Mouse (Mus musculus) Patski (cell line): ENCODE data around the gene Rpusd1. TPM values are rescaled to one million over a fixed set of nuclear protein-coding genes. Genes with fewer than 3 reads are reported as not detected.

Experiments
- ATAC-seq: fragments of 100-300 bp; one replicate; pipeline ENCODE4 v1.8.0; 2021
- CTCF ChIA-PET: fragments of 350-600 bp; sonication (Branson Sonifier 250); formaldehyde crosslinking; loops from one replicate; lab custom pipeline; 2022; ENCODE audit warnings: inconsistent platforms; lab: Charles Lee
- POLR2A ChIA-PET: fragments of 350-600 bp; sonication (Branson Sonifier 250); formaldehyde crosslinking; loops from one replicate; lab custom pipeline; 2022; ENCODE audit warnings: antibody characterized with exemption, inconsistent platforms; lab: Charles Lee
- DNase-seq: peaks from one replicate; pipeline ENCODE4 v3.0.0-alpha.2; 2011; ENCODE audit warnings: low read depth, low spot score
- H3K27me3 ChIP-seq: fragments of 371-371 bp; one replicate; pipeline ENCODE4 v1.5.1; 2021
- CTCF ChIP-seq: fragments of 100-300 bp; IDR thresholded peaks from one replicate; pipeline ENCODE4 v1.5.1; 2021
- in situ Hi-C: fragments of 300-500 bp; cut with MboI; formaldehyde crosslinking; loops from 3 replicates; pipeline ENCODE4 v1.11.1; 2018; ENCODE audit warnings: low pct_unique_long_range_greater_than_20kb, mixed read lengths
- polyA plus RNA-seq: library from polyadenylated mRNA; unstranded; gene quantifications from one replicate; pipeline ENCODE4 v1.2.3, GENCODE M21; 2021

The Rpusd1 gene
- polyA plus RNA-seq, 1 experiment from 2014 or later, result 18.5 TPM

DNA sequence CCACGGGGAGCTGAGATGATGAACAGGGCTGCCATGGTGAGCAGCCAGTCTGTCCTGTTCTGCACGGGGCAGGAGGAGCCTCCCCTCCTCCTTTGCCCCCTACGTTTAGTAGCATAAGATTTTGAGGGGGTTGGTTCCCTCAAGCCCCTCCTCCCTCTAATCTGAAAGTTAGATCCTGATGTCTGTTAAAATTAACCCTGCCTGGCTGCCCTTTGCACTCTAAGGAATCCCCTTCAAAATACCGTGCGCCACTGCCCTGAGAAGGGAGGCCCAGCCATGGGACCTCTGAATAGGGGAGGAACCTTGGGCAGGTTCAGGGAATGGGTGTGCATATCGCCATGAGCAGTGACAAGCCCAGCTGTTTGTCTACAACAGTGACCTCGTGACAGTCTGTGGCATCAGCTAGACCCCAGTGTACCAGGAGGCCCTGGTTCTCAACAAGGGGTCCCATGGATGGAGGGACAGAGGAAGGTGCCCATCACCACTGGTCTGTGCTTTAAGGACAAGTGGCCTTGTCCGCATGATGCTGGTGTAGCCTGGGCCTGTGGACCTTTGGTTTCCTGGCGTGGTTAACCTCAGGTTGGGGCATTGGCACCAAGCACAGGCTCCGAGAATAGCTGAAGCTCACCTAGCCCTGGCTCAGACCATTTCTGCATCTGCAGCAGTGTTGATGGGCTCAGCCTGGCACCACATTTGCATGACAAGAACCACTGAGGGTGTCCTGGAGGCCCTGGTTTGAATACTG, 48.0 kb downstream of the Rpusd1 start:
- CTCF ChIA-PET, result interaction anchor here (2.7 kb wide), 1 partner anchor 26 kb away, joined by 11 read pairs; no protein-coding TSS in a partner anchor
- no peak for DNase-seq
- no peaks in the 10 kb centered on the region for H3K27me3 ChIP-seq
- POLR2A ChIA-PET, result no interaction called here
- no peak for TF ChIP-seq CTCF
- in situ Hi-C loops, result no loop called here
- no peak for ATAC-seq

GRCm38 (mm10) chr17:25777948-25778347, 50.5 kb downstream of the Rpusd1 start:
- ChIA-PET POLR2A (interaction anchor here (1.0 kb wide), 1 partner anchor 15 kb away, joined by 3 read pairs; the partner anchor contains the start of gene Fam173a), CTCF (no interaction called here)
- in situ Hi-C loops, result no loop called here
- no peak for TF ChIP-seq CTCF
- no peak for DNase-seq
- ATAC-seq, result no peak
- H3K27me3 ChIP-seq, result no peaks in the 10 kb centered on the region

Other genes with a start within 250 kb of the Rpusd1 start
- gene Sstr5, start 230.4 kb upstream of the Rpusd1 start, polyA plus RNA-seq, result not detected
- 16.7 TPM for gene Sox8, start 157.0 kb upstream of the Rpusd1 start, polyA plus RNA-seq
- gene Lmf1, start 148.6 kb upstream of the Rpusd1 start, polyA plus RNA-seq, result 40.2 TPM
- not detected for gene Gng13, start 10.5 kb upstream of the Rpusd1 start, polyA plus RNA-seq
- 13.0 TPM for gene Chtf18, start 251 bp upstream of the Rpusd1 start, polyA plus RNA-seq
- gene Mslnl, start 8.4 kb downstream of the Rpusd1 start, polyA plus RNA-seq, result not detected
- 0.99 TPM for gene Msln, start 26.7 kb downstream of the Rpusd1 start, polyA plus RNA-seq
- 44.9 TPM for gene Narfl, start 46.1 kb downstream of the Rpusd1 start, polyA plus RNA-seq
- gene Haghl, start 58.0 kb downstream of the Rpusd1 start, polyA plus RNA-seq, result 108 TPM
- gene Ccdc78, start 58.9 kb downstream of the Rpusd1 start, polyA plus RNA-seq, result 0.30 TPM
- 73.5 TPM for gene Fam173a, start 65.2 kb downstream of the Rpusd1 start, polyA plus RNA-seq
- 0.09 TPM for gene AC134908.4, start 68.0 kb downstream of the Rpusd1 start, polyA plus RNA-seq
- gene Metrn, start 69.5 kb downstream of the Rpusd1 start, polyA plus RNA-seq, result 39.8 TPM
- gene Fbxl16, start 81.4 kb downstream of the Rpusd1 start, polyA plus RNA-seq, result 4.0 TPM
- gene Wdr24, start 96.0 kb downstream of the Rpusd1 start, polyA plus RNA-seq, result 29.9 TPM
- 22.9 TPM for gene Jmjd8, start 101.2 kb downstream of the Rpusd1 start, polyA plus RNA-seq
- 188 TPM for gene Stub1, start 105.7 kb downstream of the Rpusd1 start, polyA plus RNA-seq
- 5.0 TPM for gene Rhbdl1, start 109.6 kb downstream of the Rpusd1 start, polyA plus RNA-seq
- 6.0 TPM for gene Gm20683, start 114.1 kb downstream of the Rpusd1 start, polyA plus RNA-seq
- 96.4 TPM for gene Rhot2, start 117.2 kb downstream of the Rpusd1 start, polyA plus RNA-seq
- gene Wdr90, start 133.8 kb downstream of the Rpusd1 start, polyA plus RNA-seq, result 27.7 TPM
- gene Mcrip2, start 141.1 kb downstream of the Rpusd1 start, polyA plus RNA-seq, result 57.8 TPM
- gene Mettl26, start 147.4 kb downstream of the Rpusd1 start, polyA plus RNA-seq, result 81.4 TPM
- 0.35 TPM for gene Wfikkn1, start 153.2 kb downstream of the Rpusd1 start, polyA plus RNA-seq
- 20.2 TPM for gene Rab40c, start 192.1 kb downstream of the Rpusd1 start, polyA plus RNA-seq
- gene Pigq, start 217.3 kb downstream of the Rpusd1 start, polyA plus RNA-seq, result 104 TPM
- 0.05 TPM for gene Nhlrc4, start 217.3 kb downstream of the Rpusd1 start, polyA plus RNA-seq
- gene A930017K11Rik, start 224.9 kb downstream of the Rpusd1 start, polyA plus RNA-seq, result 0.08 TPM